Mouse (Mus musculus): Measurements from ENCODE around the gene Tns1. TPM values are rescaled to one million over a fixed set of nuclear protein-coding genes. Genes with fewer than 3 reads are reported as not detected.

Tns1 gene
- total and polyA plus RNA-seq, 3 experiments, result 0.11 TPM; not detected in 2

DNA sequence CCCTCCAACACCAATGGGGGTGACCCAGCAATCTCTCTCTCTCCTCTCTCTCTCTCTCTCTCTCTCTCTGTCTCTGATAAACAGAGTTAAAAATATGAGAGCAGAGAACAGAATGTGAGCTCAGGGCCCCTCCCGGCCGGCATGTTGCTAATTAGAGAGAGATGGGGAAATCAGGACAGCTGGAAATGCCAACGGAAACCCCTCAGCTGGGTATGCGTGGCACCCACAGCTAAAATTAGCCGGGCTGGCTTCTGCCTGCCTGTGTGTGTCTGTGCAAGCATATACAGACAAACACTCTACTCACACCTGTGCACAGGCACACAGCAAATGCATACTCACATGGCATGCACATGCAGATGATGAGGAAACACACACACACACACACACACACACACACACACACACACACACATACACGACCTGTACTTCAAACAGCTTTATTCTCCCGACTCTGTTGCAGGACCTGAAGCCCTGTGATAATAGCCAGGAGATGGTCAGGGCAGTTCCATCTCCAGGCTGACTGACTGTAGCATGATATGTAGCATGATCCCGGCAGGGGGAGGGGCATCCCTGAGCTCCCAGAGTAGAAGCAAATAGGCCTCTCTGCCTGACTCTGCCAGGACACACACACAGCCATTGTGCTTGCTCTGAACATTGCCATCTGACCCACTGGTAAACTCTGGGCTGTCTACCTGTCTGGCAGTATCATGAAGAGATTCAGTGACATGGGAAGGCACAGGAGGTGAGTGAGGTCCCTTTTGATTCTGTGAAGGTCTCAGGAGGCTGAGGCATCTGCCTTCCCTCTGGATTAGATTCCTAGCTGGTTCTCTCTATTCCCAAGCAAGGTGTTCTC is 208.8 kb downstream of the Tns1 start:
- DNase-seq (ENCODE audit: low read depth, low spot score), result no peak
- no peak for TF ChIP-seq BHLHE40 (IDR thresholded peaks at IDR 0.05; ENCODE audit: borderline replicate concordance, low read depth, low read length)
- no peak for TF ChIP-seq RCOR1 (IDR thresholded peaks at IDR 0.05; ENCODE audit: low read depth, low read length)
- no peak for TF ChIP-seq TCF12 (IDR thresholded peaks at IDR 0.05; ENCODE audit: low read depth, low read length)
- no peak for TF ChIP-seq ETS1 (IDR thresholded peaks at IDR 0.05; ENCODE audit: low read depth, low read length)
- no peak for TF ChIP-seq USF2 (IDR thresholded peaks at IDR 0.05; ENCODE audit: borderline replicate concordance in 1 of 2, insufficient read depth in 1 of 2, low read depth in 1 of 2, low read length in 2 of 2)
- TF ChIP-seq GABPA (IDR thresholded peaks at IDR 0.05; ENCODE audit: low read depth, low read length), result no peak
- TF ChIP-seq USF1 (IDR thresholded peaks at IDR 0.05; ENCODE audit: low read depth, low read length), result no peak
- Histone ChIP-seq H3K27ac (ENCODE audit: control insufficient read depth, low read depth, low read length) (no peak overlapping the region), H3K27me3 (ENCODE audit: control insufficient read depth in 1 of 2, insufficient read depth in 2 of 2, low read length in 2 of 2) (no peaks in the 10 kb centered on the region), H3K9ac (ENCODE audit: control insufficient read depth, low read depth, low read length, poor library complexity, severe bottlenecking) (no peak overlapping the region), H3K36me3 (ENCODE audit: control insufficient read depth in 1 of 2, insufficient read depth in 2 of 2, low read length in 2 of 2) (no peaks in the 10 kb centered on the region), H3K79me2 (ENCODE audit: control insufficient read depth, insufficient read depth, low read length, poor library complexity) (no peaks in the 10 kb centered on the region), H3K4me3 (ENCODE audit: control insufficient read depth in 1 of 2, insufficient read depth in 1 of 2, low read depth in 2 of 2, low read length in 2 of 2) (no peak overlapping the region), H3K4me1 (ENCODE audit: control insufficient read depth in 1 of 2, insufficient read depth in 2 of 2, low read length in 2 of 2) (no peaks in the 10 kb centered on the region), H3K9me3 (replicated peaks; ENCODE audit: insufficient read depth, low read length) (no peaks in the 10 kb centered on the region)

DNA sequence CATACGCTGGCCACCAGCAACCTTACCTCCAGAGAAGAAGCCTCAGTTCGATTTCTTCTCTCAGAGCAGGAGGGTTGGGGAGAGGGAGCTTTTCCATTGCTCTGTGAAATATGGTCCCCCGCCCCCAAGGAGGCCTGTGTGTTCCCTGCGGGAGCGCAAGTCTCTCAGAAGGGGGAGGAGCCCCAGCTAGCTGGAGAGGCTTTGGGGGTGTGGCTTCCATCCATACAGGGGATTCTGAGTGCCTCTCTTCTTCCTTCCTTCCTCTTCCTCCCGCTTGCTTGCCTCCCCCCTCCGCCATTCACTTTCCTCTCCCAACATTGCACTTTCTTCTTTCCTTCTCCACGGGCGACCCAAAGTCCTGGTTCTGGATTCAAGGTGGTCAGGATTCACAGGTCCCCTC is 210.2 kb downstream of the Tns1 start:
- Histone ChIP-seq H3K27ac (ENCODE audit: control insufficient read depth, low read depth, low read length) (no peak overlapping the region), H3K4me3 (ENCODE audit: control insufficient read depth in 1 of 2, insufficient read depth in 1 of 2, low read depth in 2 of 2, low read length in 2 of 2) (no peak overlapping the region), H3K79me2 (ENCODE audit: control insufficient read depth, insufficient read depth, low read length, poor library complexity) (no peaks in the 10 kb centered on the region), H3K36me3 (ENCODE audit: control insufficient read depth in 1 of 2, insufficient read depth in 2 of 2, low read length in 2 of 2) (no peaks in the 10 kb centered on the region), H3K9me3 (replicated peaks; ENCODE audit: insufficient read depth, low read length) (no peaks in the 10 kb centered on the region), H3K4me1 (ENCODE audit: control insufficient read depth in 1 of 2, insufficient read depth in 2 of 2, low read length in 2 of 2) (no peaks in the 10 kb centered on the region), H3K9ac (ENCODE audit: control insufficient read depth, low read depth, low read length, poor library complexity, severe bottlenecking) (no peak overlapping the region), H3K27me3 (ENCODE audit: control insufficient read depth in 1 of 2, insufficient read depth in 2 of 2, low read length in 2 of 2) (no peaks in the 10 kb centered on the region)
- TF ChIP-seq TBP (IDR thresholded peaks at IDR 0.05; ENCODE audit: low read depth, low read length) (no peak), MYC (IDR thresholded peaks at IDR 0.05; ENCODE audit: low read depth, low read length) (no peak), ZKSCAN1 (IDR thresholded peaks at IDR 0.05; ENCODE audit: low read depth, low read length) (no peak), MXI1 (IDR thresholded peaks at IDR 0.05; ENCODE audit: low read depth, low read length) (no peak), SMC3 (IDR thresholded peaks at IDR 0.05; ENCODE audit: low read depth, low read length) (no peak), MYB (IDR thresholded peaks at IDR 0.05; ENCODE audit: low read depth, low read length) (no peak), ZNF384 (IDR thresholded peaks at IDR 0.05; ENCODE audit: low read depth, low read length) (no peak), E2F4 (IDR thresholded peaks at IDR 0.05; ENCODE audit: borderline replicate concordance, low read depth, low read length) (no peak), KAT2A (conservative IDR thresholded peaks at IDR 0.05; ENCODE audit: low read depth, low read length) (no peak), TAL1 (IDR thresholded peaks at IDR 0.05; ENCODE audit: low read length) (no peak), CHD1 (IDR thresholded peaks at IDR 0.05; ENCODE audit: low read depth, low read length) (no peak), SIN3A (IDR thresholded peaks at IDR 0.05; ENCODE audit: low read length) (no peak), USF1 (IDR thresholded peaks at IDR 0.05; ENCODE audit: low read depth, low read length) (no peak), USF2 (IDR thresholded peaks at IDR 0.05; ENCODE audit: borderline replicate concordance in 1 of 2, insufficient read depth in 1 of 2, low read depth in 1 of 2, low read length in 2 of 2) (no peak)
- no peak for DNase-seq (ENCODE audit: low read depth, low spot score)
